Mouse (Mus musculus): Measurements from ENCODE around the gene Ogg1.
"Not testable (repeated sequence)": the region's sequence is repeated elsewhere in the genome, so short reads cannot be mapped to it uniquely, and the experiment has no call there.

Ogg1 gene

DNA sequence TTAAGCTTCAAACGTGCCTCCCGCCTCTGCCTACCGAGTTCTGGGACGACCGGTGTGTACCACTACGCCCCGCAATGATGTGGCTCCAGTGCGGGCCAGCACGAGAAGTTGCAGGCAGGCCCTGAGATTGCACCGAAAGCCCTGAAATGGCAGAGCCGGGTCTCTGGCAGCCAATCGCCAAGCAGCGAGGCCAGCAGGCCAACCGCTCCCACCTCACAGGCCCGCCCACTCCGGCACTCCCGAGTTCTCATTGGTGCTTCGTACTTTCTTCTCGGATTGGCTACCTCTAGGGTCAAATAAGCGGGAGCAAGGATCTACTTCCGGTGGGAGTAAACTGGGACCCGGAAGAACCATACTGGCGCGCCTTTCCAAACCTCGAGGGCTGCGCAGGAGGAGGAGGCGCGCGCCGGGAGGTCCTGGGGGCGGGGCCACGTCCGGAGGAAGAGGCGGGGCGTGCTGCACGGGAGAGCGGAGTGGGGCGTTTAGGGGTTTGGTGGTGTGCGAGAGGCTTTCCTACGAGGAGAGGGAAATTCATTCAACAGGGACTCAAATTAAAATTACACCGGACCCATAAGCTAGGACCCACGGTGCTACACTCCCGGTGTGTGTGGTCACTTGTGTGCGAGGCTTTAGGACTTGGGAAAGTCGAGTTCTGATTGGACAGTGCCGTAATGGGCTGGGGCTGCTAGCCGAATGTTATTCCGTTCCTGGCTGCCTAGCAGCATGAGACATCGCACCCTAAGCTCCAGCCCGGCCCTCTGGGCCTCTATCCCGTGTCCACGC lies at the start of gene Ogg1:
Gene Ogg1, plus strand, starts transcription at position 440 of the 783 bp plus-strand sequence.
- peak; percentile 96 for DNase-seq

DNA sequence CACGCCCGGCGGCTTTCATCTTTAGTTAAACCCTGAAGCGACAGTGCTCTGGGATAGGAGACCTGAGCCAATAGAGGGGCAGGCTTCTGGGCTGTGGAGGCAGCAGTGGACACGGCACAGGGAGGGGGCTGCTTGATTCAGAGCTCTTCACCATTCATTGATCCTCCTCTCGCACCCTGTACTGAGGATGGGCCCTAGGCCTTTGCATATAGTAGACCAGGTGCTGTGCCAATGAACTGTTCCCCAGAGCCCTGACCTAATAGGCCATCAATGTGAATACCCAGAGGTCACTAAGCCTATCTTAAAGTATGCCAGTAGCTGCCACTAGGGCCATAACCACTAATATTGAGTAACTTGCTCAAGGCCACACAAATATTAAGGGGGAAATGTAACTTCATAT lies 45.1 kb upstream of the Ogg1 start:
- no peak for DNase-seq

DNA sequence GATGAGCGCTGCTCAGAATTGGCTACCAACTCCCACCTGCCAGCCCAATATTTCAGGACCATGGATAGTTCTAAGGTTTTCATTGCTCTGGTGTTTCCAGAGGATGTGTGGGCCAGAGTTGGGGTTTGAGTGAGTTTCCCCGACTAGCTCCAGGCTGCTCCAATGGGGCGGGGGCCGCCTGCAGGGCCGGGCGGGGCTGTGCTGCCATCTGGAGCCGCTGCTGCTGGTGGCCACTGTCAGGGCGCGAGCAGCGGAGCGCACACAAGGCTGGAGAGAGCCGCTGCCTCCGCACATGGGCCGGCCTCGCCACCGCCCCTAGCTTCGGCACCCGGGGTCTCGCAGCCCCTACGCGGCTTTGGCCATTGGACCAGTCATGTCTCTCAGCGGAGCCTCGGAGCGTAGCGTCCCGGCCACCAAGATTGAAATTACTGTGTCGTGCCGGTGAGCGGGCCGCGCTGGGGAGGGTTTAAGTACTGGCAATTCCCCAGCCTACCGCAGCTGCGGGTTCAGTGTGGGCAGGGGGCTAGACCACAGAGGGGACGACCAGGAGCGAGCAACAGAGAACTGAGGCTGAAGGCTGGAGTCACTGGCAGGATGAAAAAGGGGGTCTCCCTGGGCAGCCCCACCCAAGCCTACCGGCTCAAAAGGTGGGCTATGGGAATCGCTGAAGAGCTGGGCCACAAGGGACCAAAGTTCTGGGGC lies 44.5 kb upstream of the Ogg1 start, which contains the start of gene Cpne9:
Gene Cpne9, plus strand, starts transcription at position 207 of the 702 bp plus-strand sequence.
- no peak for DNase-seq

DNA sequence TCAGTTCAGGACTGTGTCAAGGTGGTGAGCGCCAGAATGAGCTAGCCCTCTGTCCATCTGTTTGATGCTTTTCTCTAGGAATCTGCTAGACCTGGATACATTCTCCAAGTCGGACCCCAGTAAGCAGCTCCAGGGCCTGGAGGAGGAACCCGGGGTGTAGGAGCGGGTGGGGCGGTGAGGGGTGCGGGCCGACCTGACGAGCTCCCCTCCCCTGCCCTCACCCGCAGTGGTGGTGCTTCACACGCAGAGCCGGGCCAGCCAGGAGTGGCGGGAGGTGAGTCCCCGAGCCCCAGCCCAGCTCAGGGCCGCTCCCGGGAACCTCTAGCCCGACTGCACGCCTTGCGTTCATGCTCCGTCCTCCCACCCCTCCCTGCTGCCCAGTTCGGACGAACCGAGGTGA lies 43.8 kb upstream of the Ogg1 start:
- DNase-seq = no peak

DNA sequence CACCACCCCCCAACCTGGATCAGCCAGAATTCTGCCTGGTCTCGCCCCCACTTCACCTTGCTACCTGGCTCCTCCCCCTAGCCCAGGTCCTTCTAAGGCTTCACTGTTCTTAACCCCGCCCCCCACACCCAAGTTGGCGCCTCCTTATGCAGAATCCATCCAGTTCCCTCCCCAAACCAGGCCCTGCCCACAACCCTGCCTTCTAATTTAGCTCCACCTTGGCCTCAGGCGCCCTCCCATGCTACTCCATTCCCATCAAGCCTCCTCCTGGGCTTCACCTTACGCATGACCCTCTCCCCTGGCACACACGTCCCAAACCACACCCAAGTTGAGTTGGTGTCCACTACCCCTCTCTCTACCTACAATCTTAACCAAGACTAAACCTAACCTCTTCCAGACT lies 43.3 kb upstream of the Ogg1 start:
- no peak for DNase-seq

DNA sequence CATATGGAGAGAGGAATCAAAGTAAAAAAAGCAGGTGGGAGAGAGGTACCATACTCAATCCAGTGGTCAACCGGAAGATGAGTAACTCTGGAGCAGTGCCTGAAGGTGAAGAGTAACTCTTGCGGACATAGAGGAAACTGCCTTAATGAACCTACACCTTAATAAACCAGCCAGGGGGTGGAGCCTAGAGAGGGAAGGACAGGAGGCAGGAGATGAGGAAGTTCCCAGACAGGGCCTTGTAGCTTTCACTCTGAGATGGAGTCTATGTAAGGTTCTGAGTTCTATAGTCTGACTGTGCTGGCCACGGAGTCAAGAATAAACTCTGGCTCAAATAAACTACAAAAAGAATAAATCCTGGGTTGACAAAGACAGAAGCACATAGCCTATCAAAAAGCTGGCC lies 41.8 kb upstream of the Ogg1 start:
- DNase-seq = no peak

DNA sequence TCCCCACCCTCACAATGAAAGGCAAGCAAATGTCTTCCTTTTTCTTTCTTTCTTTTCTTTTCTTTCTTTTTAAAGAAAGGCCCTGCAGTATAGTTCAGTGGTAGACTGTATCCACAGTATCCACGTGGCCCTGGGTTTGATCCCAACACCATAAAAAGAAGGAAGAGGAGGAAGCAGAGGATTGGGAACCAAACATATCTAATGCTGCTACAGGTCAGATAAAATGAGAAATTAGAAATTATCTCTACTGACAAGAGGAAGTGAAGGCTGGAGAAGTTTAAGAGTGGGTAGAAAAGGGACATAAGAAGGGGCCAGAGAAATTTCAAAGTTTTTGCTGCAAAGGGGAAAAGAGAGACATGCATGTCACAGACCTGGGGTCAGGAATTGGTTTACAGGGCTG lies 40.5 kb upstream of the Ogg1 start:
- no peak for DNase-seq

DNA sequence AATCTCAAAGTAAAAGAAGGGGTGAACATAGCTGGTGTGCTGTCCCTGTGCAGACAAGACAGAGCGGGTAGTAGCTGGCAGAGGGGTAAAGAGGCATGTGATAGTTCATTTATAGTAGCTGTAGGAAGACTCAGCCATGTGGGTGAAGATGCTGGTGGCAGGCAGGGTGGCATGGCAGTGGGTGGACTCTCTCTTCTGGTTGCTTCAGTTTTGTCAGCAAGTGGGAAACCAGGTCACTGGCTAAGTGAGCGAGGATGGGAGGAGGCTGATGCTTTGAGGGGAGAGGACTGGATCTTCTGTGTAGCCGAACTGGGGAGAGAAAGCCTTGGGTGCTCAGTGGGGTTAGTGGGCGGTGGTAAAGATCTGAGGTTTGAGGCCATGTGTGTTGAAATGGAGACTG lies 39.5 kb upstream of the Ogg1 start:
- no peak for DNase-seq

DNA sequence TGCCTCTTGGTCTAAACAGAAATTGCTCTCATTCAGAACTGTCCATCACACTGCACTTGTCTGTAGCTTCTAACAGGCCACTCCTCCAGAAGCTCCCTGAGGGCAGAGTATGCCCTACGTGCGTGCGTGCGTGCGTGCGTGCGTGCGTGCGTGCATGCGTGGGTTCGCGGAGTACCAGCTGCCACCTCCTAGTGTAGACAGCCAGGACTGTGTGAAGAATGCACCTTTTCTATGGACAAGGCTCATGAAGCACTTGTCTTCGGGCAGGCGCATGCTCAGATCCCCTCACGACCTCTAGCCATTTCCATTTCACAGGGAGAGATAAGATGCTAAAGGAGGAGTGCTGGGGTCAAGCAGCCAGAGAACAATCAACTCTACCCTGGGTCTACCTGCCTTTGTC lies 37.4 kb upstream of the Ogg1 start:
- DNase-seq = no peak

DNA sequence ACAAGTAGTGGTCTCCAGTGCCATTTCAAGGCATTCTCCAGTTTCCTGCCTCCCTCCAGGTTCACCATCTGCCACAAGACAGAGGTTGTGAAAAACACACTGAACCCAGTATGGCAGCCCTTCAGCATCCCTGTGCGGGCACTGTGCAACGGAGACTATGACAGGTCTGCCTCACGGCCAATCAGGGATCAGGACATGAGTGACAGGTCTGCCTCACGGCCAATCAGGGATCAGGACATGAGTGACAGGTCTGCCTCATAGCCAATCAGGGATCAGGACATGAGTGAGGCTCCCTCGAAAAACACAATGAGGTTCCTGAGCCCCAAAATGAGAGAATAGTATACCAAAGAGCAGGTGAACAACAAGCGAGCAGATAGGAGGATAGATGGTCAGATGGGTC lies 36.4 kb upstream of the Ogg1 start:
- DNase-seq = no peak

DNA sequence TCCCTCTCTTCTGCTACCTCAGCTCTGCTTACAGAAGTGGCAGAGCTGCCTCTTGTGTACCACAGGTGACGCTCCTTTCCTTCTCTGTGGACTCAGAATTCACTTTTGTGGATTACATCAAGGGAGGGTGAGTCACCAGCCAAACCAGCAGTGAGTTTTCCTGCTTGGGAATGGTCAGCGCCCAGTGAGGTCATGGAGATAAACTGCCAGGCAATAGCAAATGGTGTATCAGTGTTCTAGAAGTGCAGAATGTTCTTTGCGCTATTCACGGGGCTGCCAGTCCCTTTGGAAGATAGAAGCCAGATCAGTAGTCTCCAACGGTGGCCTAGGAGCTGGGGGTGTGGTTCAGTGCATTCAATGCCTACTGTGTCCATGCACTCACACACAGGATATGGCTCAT lies 33.8 kb upstream of the Ogg1 start:
- no peak for DNase-seq

DNA sequence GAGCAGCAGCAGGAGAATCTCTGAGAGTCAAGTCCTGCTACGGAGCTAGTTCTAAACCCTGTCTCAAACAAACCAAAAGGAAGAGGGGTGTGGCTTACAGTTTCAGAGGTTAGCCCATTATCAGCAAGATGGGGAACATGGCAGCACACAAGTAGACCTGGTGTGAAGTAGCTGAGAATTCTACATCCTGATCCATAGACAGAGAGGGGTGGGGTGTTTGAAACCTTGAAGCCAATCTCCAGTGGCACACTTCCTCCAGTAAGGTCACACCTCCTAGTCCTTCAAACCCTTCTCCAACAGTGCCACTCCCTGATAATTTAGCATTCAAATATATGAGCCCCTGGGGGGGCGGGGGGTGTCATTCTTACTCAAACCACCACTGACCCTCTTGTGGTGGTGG lies 30.7 kb upstream of the Ogg1 start:
- no peak for DNase-seq

DNA sequence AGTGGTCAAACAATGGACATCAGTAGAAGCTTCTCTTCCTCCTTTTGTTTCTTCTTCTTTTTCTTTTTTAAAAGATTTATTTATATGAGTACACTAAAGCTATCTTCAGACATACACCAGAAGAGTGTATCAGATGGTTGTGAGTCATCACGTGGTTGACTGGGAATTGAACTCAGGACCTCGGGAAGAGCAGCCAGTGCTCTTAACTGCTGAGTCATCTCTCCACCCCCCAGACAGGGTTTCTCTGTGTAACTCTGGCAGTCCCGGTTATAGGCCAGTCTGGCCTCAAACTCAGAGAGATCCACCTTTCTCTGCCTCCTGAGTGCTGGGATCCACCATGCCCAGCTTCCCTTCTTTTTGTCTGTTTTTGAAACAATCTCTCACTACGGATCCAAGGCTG lies 30.1 kb upstream of the Ogg1 start:
- no peak for DNase-seq

DNA sequence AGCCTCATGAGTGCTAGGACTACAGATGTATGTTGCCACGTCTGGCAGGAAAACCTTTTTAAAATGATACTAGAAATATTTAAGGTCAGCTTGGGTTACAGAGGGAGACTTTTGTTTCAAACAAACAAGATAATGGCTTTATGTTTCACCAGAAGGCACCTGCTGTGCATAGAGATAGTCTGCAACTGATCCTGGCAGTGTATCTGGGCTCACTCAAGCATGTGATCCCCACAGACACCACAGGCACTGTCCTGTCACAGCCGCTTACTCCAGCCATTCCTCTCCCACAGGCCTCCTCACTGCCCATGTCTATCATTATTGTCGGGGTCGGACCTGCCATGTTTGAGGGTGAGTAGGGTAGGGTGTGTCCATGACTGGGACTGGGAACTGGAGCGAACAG lies 25.4 kb upstream of the Ogg1 start:
- no peak for DNase-seq

DNA sequence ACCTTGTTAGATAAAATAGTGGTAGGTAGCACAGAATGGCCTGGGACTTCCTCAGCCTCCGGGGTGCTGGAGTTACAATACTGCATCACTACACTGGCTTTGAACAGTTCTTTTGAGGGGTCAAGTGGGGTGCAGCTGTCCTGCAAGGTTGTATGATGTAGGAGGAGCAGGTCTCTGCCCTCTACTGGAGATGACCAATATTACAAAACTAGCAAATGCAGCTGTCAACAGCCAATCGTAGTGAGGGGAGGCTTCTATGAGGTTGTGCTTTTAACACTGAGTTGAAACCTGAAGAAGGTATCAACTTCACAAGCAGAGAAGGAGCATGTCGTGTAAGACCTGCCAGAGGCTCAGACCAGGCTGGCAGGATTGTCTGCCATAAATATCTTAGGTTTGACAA lies 24.5 kb upstream of the Ogg1 start:
- peak; percentile 21 for DNase-seq

DNA sequence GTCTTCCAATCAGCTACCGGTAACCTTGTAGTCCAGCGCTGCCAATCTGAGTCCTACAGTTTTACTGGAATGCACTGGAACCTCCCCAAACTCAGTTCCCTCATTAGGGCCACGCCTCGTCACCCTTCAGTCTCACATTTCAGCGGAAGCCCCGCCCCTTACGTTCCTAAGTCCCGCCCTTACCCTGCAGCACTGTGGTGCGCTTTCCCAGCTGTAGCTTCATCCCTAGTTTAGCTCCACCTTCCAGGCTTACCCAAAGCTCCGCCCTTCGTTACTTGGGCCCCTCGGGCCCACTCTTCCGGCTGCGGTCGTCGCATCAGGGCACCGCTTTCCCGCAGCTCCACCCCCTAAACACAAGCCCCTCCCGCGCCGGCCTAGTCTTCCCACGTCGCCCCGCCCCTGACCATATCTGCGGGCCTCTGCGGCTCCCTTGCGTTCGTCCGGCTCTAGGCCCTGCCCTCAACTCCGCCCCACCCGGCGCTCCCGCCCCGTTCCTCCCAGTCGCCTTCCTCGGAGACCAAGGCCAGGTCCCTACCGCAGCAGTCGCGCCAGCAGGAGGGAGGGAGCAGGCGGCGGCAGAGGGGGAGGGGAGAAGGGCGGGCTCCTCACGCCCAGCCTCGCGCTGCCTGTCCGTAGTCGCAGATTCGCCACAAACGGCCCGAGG lies 20.3 kb upstream of the Ogg1 start:
- peak; percentile 100 for DNase-seq

DNA sequence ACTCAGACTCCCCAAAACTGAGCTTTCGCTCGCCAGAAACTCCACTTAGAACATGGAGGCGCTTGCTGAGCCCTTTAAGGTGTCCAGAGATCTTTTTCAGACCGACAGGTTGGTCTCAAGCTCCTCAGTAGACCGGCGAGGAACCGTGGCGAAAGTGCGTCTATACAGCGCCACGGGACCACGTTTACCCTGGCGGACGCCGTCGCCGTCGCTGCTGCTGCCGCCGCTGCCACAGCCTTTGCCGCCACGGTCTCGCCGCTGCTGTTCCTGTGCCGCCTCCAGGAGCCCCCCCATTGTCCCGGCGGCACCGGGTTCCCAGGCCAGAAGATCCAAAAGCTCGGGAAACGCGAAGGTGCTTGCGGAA lies 19.8 kb upstream of the Ogg1 start, which contains the start of gene Brpf1:
Gene Brpf1, plus strand, starts transcription at position 152 of the 364 bp plus-strand sequence.
- no peak for DNase-seq

DNA sequence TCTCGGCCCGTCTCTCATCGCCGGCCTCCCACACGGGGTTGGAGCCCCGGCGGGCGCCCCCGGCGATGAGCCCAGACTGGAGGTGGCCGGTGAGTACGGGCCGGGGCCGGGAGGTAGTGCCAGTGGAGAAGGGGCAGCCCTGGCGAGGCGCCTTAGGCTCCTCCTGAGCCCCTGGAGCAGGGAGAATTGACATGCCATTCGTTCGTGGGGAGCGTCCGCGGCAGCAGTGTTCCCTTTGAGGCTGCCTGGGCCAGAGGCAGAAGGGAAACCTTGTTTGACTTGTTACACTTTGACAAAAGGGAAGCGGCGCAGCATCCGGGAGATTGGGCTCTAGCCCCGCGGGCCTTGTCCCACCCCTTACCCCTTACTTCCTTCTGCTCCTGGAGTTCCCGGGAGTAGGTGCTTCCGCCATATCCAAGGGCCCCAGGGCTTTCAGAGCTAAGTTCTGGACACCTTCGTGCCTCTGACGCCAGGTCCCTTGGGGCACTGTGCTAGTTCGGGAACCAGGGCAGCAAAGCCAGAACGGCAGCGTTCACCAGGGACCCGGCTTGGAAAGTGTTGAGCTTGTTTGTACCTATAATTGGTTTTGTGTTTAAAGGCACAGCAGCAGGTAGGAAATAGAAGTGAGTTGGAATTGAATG lies 19.2 kb upstream of the Ogg1 start:
- peak; percentile 55 for DNase-seq

DNA sequence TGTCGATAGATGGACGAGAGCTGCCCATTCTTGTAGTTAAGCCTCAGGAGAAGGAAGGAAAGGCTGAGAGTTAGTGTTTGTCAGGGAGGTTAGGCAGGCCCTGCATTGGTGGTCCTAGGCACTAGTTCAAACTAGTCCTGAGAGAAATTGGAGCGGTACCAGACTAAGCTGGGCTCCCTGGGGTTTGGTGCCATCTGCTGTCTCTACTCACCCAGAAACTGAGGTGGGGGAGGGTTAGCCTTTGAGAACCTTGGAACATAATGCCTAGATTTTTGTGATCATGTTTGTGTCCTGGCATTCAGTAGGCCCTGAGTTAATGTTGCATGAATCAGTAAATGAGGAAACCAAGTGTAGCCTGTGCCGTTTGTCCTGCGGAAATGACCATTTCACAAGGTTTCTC lies 18.6 kb upstream of the Ogg1 start:
- no peak for DNase-seq

DNA sequence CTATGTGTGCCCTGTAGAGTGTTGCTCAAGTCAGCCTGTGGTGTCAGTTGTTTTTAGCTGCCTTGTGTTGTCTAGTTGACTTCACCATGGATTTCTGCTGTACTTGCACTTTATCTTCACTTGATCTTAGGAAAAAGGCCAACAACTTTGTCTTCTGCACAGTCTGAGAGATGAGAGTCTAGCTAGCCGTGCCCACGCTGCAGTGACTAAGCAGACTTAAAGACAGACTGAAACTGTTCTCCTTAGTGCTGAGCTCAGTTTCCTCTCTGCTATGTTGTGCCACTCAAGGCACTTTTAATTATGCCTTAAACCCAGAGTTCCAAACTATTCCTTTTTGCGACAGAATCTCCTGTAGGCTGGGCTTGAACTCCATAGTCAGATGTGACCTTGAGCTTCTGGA lies 10.8 kb upstream of the Ogg1 start:
- no peak for DNase-seq

DNA sequence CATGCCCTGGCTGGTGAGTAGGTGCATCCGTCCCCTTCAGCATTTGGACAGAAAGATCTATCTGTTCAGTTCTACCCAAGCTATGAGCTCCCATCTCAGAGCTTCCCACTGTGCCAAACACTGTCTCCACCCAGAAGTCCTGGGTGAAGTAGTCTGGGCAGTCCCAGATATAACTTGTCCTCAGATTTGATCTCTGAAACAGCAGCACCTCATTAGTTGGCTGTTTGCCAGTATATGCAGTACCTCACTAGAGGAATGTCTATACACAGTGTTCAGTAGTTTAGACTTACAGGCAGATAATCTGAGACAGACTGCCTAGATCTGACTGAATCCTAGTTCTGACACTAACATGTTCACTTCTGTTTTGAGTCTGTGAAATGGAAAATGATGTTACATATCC lies 2.6 kb downstream of the Ogg1 start:
- DNase-seq = no peak

DNA sequence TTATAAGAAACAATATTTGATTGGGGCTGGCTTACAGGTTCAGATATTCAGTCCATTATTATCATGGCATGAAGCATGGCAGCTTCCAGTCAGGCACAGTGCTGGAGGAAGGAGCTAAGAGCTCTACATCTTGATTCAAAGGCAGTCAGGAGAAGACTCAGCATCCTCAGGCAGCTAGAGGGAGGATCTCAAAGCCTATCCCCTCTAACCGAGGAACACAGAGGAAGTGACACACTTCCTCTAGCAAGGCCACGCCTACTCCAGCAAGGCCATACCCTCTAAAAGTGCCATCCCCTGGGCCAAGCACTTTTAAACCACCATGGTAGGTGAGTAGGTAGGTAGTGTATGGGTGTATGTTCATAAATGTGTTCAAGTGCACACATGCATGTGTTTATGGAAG lies 3.8 kb downstream of the Ogg1 start:
- no peak for DNase-seq

DNA sequence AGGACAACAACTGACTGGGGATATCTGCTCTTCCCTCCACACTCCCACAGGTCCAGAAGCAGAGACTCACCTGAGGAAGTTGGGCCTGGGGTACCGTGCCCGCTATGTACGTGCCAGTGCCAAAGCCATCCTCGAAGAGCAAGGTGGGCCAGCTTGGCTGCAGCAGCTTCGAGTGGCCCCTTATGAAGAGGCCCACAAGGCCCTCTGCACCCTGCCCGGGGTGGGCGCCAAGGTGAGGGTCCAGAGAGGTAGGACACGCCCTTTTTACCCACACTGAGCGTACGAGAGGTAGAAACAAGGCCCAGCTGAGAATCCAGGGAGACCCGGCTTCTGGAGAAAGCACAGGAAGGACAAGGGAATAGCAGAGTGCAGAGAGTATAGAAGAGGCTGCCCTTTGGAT lies 4.9 kb downstream of the Ogg1 start:
- DNase-seq = no peak

DNA sequence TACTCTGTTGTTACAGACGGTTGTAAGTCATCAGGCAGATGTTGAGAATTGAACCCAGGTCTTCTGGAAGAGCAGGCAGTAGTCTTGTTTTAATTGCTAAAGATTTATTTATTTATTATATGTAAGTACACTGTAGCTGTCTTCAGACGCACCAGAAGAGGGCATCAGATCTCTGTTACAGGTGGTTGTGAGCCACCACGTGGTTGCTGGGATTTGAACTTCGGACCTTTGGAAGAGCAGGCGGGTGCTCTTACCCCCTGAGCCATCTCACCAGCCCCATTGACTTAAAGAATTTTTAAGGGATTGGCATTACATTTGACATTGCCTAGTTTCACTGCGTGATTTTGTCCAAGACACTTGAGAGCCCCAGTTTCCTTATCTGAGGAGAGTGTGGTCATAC lies 6.0 kb downstream of the Ogg1 start:
- DNase-seq = not testable (repeated sequence)
